Mouse (Mus musculus) stomach, embryonic 15.5 days (tissue): ENCODE results near the gene Gpr84. TPM values are rescaled to one million over a fixed set of nuclear protein-coding genes. Genes with fewer than 3 reads are reported as not detected.
A peak's percentile ranks its signal among the peaks of the same experiment; 100 is the strongest.

Experiments
- ATAC-seq: fragments of 200-750 bp; cut with Nextera tagmentation; 2 replicates; pipeline ENCODE4 v1.8.0; 2017; ENCODE audit warnings: low read depth, moderate number of reproducible peaks, moderate TSS enrichment; ENCODE audit not compliant: insufficient read depth, low FRiP score
- H3K27ac ChIP-seq: fragments of 300-500 bp; sonication (generic); 2 replicates; pipeline ENCODE4 v1.5.1; 2015; ENCODE audit warnings: mild to moderate bottlenecking, inconsistent platforms
- H3K27me3 ChIP-seq: fragments of 300-500 bp; sonication (generic); replicated peaks from 2 replicates; pipeline ENCODE4 v1.6.1; 2015; ENCODE audit warnings: inconsistent platforms
- H3K36me3 ChIP-seq: fragments of 300-500 bp; sonication (generic); 2 replicates; pipeline ENCODE4 v1.6.1; 2015; ENCODE audit warnings: inconsistent platforms
- H3K4me1 ChIP-seq: fragments of 300-500 bp; sonication (generic); 2 replicates; pipeline ENCODE4 v1.6.1; 2015; ENCODE audit warnings: inconsistent platforms
- H3K4me2 ChIP-seq: fragments of 300-500 bp; sonication (generic); 2 replicates; pipeline ENCODE4 v1.6.1; 2015; ENCODE audit warnings: mild to moderate bottlenecking, inconsistent platforms
- H3K4me3 ChIP-seq: fragments of 300-500 bp; sonication (generic); replicated peaks from 2 replicates; pipeline ENCODE4 v1.5.1; 2015; ENCODE audit warnings: inconsistent platforms
- H3K9ac ChIP-seq: fragments of 300-500 bp; sonication (generic); 2 replicates; pipeline ENCODE4 v1.6.1; 2015; ENCODE audit warnings: inconsistent platforms
- H3K9me3 ChIP-seq: fragments of 300-500 bp; sonication (generic); 2 replicates; pipeline ENCODE4 v1.6.1; 2016; ENCODE audit warnings: inconsistent platforms
- WGBS: fragments of 180-500 bp; shearing (Covaris S2); methylation state at CpG from one replicate; pipeline ENCODE4 v1.1.7; 2015; 5-methylcytosine and 5-hydroxymethylcytosine counted together
- polyA plus RNA-seq: library from polyadenylated mRNA; unstranded; fragments of >200 nt; fragmentation: Nextera tagmentation; extraction: Ambion mirVana; gene quantifications from 2 replicates; pipeline ENCODE4 v1.2.1, GENCODE M21; 2015

The Gpr84 gene
- polyA plus RNA-seq, 1 experiment from 2014 or later = 0.46 TPM

DNA sequence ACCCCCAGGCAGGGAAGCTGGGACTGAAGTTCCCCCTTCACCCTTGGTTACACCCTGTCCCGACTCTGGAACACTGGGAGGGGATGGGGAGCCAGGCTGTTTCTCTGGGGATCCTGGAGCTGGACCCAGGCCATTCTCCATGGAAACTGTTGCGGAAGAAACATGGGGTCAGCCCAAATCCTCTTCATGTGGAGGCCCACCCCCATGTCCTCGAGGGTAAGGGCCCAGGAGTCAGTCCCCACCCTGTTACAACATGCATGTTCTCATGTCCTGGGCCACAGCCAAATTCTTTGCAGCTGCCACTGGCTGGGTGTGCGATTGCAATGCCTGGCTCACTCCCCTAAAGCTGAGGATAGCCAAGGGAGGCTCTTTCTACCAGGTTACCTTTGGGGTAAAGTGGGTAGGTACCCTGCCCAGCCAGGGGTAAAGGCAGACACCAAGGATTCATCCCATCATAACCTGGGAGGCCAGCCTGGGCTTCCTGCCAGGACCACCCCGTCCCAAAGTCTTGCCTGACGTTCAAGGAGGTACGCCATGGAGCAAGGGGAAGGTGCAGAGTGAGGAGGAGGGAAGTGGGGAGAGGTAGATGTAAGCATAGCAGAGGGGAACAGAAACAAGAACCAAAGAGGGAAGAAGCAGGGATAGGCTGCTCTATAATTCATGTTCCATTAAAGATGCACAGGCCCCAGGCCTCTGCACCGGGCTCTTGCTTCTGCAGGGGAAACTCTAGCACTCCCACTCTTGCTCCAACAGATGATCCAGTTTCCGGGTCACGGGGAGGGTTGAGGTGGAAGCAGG lies 5.8 kb upstream of the Gpr84 start:
- no peak overlapping the region for H3K4me2 ChIP-seq
- H3K4me3 ChIP-seq = no peak overlapping the region
- peaks cover 28% of the 10 kb centered on the region for H3K4me1 ChIP-seq
- no peak overlapping the region for H3K27ac ChIP-seq
- no peaks in the 10 kb centered on the region for H3K27me3 ChIP-seq
- no peak overlapping the region; the same call in 1 of the 2 replicates for H3K9ac ChIP-seq
- H3K36me3 ChIP-seq = peaks cover 12% of the 10 kb centered on the region; the same call in 1 of the 2 replicates
- ATAC-seq = no peak; the same call in 1 of the 2 replicates
- 62% methylated on average over 10 of the region's 10 CpGs for WGBS
- H3K9me3 ChIP-seq = no peaks in the 10 kb centered on the region

DNA sequence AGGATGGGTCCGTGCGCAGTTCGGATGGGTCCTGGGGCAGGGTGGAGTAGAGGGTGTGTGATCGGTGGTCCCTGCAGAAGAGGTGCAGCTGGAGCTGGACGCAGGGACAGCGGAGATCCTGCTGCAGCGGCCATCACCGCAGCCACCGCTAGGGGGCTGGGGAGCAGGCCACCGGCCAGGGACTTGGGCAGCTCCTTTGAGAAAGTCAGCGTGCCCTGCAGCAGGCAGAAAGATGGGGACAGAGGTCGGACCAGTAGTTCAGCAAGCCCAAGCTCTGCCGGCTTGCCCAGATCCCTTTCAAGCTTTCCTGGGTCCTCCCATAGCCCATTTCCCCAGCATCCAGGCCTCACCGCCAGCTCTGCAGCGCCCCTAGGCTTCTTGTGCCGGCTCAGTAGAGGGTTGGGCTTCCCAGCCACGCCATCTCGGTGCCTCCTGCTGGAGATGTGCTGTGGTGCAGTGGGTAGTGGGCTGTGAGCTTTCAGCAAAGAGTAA lies 4.6 kb upstream of the Gpr84 start:
- Histone ChIP-seq H3K36me3 (peaks cover 12% of the 10 kb centered on the region; the same call in 1 of the 2 replicates), H3K4me3 (peak overlapping the region; percentile 23), H3K9ac (no peak overlapping the region), H3K27me3 (no peaks in the 10 kb centered on the region), H3K4me2 (peak overlapping the region; percentile 55), H3K27ac (no peak overlapping the region; the same call in 1 of the 2 replicates), H3K4me1 (peaks cover 26% of the 10 kb centered on the region), H3K9me3 (no peaks in the 10 kb centered on the region)
- ATAC-seq = peak; percentile 64
- WGBS = 11% methylated on average over 18 of the region's 18 CpGs

DNA sequence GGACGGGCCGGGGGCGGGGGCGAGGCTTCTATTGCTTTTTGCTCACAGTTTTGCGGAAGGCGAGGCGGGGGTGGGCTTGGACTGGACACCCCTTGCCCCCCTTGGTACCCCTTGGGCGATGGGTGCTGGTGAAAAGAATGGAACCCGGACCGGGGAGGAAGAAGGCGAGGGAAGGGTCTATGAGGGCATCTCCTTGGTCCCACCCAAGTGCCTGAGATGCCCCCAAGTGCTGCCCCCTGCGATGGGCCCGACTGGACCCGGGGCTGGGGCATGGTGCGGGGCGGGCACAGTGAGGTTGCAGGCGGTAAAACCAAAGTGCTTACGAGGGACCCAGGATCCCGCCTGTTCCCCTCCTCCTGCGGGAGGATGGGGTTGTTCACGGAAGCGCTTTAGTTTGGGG lies 3.8 kb upstream of the Gpr84 start:
- peaks cover 12% of the 10 kb centered on the region; the same call in 1 of the 2 replicates for H3K36me3 ChIP-seq
- peaks cover 27% of the 10 kb centered on the region for H3K4me1 ChIP-seq
- 47% methylated on average over 22 of the region's 22 CpGs for WGBS
- no peak overlapping the region for H3K27ac ChIP-seq
- H3K4me3 ChIP-seq = no peak overlapping the region
- H3K9me3 ChIP-seq = no peaks in the 10 kb centered on the region
- peak overlapping the region; percentile 55 for H3K4me2 ChIP-seq
- no peak overlapping the region for H3K9ac ChIP-seq
- H3K27me3 ChIP-seq = no peaks in the 10 kb centered on the region
- ATAC-seq = no peak

DNA sequence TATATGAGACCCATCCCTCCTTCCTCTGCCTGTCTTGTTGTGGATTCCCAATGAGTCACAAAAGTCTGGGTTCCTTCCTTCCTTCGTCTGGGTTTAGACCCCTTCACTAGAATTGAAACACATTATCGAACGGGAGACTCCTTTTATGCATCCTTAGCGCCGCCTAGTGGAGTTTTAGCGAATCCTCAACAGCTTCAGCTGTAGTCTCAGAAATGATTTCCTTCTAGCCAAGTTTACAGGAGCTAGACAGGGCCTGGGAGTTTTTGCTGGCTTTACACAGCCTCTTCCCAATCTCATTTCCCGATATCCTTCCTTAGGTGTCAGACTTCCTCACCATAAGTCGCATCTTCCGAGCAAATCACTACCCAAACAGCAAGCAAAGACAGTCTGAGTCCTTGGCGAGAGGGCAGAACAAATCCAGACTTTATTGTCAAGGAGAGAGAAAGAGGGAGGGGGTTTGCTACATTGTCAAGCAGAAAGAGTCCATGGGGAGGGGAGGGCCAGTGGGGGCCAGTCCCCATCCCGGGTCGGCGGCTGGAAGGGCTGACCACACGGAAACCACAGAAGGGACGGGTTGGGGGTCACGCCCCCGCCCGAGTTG lies 3.2 kb upstream of the Gpr84 start:
- WGBS = 20% methylated on average over 18 of the region's 18 CpGs
- Histone ChIP-seq H3K4me3 (no peak overlapping the region), H3K4me2 (peak overlapping the region; percentile 55), H3K36me3 (peaks cover 12% of the 10 kb centered on the region; the same call in 1 of the 2 replicates), H3K27me3 (no peaks in the 10 kb centered on the region), H3K9me3 (no peaks in the 10 kb centered on the region), H3K9ac (no peak overlapping the region), H3K27ac (no peak overlapping the region), H3K4me1 (peaks cover 33% of the 10 kb centered on the region)
- ATAC-seq = no peak

DNA sequence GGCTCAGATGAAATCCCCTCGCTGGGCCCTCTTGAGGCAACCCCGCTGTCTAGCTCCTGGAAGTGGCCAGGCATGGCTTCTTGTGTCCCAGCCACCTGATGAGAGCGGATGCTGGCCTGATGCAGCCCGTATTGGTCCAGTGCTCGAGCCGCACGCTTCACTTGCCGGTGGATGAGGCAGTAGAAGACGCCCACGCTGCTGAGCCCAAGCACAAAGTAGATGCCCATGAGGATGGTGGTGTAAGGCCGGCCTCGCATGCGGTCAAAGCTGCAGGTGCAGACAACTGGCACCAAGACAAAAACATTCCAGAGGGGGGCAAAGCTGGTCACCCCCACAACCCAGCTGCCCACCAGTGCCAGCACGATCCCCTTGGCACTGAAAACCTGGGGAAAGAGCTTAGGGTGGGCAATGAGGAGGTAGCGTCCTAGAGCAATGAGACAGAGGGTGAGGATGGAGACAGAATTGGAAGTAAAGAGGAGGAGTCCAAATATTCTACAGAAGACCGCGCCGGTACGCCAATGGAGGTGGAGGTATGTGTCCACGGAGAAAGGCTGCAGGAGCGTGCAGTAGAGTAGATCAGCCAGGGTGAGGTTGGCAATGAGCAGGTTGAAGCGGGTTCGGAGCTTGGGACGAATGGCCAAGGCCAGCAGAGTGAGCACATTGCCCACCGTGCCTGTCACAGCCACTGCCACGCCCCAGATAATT lies 1.4 kb downstream of the Gpr84 start:
- no peak overlapping the region for H3K4me3 ChIP-seq
- H3K9ac ChIP-seq = no peak overlapping the region
- peak overlapping the region; percentile 20 for H3K4me2 ChIP-seq
- H3K27me3 ChIP-seq = no peaks in the 10 kb centered on the region
- H3K27ac ChIP-seq = no peak overlapping the region
- no peak for ATAC-seq
- 66% methylated on average over 26 of the region's 26 CpGs for WGBS
- H3K4me1 ChIP-seq = peaks cover 39% of the 10 kb centered on the region
- no peaks in the 10 kb centered on the region for H3K36me3 ChIP-seq
- H3K9me3 ChIP-seq = no peaks in the 10 kb centered on the region

DNA sequence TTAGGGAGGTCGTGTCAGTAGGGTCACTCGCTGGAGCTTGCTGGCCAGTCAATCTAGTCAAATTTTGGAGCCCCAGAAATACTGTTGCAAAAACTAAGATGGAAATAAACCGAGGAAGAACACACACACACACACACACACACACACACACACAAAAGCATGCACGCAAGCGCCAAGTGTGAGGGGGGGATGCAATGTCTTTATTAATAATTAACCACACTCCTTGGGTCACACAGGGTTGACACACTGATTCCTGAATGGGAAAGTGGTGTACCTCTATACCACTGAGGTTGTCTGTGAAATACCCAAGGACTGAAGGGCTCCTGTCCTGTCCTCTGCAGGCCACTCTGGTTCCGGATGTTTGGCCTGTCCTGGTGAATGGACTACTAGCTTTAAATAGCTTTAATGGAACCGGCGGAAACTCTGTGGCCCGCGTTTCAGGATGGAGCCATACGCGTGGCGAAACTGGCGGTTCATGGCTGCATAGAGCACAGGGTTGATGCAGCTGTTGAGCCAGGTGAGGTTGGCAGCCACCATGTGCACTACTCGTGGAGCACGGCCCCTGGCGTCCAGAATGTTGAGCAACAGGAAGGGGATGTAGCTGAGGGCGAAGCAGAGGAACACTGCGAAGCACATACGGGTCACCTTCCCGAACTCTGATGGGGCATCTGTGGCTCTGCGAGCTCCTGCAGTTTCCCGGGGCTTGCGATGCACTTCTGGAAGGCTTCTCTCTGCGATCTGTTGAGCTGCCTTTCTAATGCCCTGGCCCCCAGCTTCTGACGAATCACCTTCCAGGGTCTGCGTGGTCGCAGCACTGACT lies 2.1 kb downstream of the Gpr84 start:
- Histone ChIP-seq H3K27ac (no peak overlapping the region), H3K4me3 (no peak overlapping the region), H3K4me1 (peaks cover 41% of the 10 kb centered on the region), H3K9me3 (no peaks in the 10 kb centered on the region), H3K9ac (no peak overlapping the region), H3K27me3 (no peaks in the 10 kb centered on the region), H3K36me3 (no peaks in the 10 kb centered on the region), H3K4me2 (peak overlapping the region; percentile 20)
- no peak for ATAC-seq
- WGBS = 31% methylated on average over 28 of the region's 28 CpGs

DNA sequence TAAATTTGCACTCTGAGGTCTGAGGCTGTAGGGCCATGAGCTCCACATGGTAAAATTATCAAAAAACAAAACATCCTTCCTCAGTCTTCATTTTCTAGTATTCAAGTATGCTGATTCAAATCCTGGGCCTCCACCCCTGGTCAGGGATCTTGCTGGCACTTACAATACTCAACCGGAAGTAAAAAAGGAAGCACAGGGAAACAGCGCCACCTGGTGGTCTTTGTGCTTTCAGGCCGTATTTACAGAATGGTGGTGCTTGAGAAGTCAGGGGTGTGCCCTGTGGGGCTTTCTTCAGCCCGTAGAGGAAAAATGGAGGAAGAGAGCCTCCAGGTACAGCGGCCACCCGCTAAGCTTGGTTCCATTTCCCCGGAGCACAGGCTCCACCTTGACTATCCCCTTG lies 3.3 kb downstream of the Gpr84 start:
- peaks cover 53% of the 10 kb centered on the region for H3K4me1 ChIP-seq
- no peak overlapping the region for H3K9ac ChIP-seq
- no peaks in the 10 kb centered on the region for H3K27me3 ChIP-seq
- no peak for ATAC-seq
- H3K27ac ChIP-seq = 0 out of 2 replicates have a peak overlapping the region, but pooled peaks have one; percentile 97
- 4% methylated on average over 7 of the region's 7 CpGs for WGBS
- H3K9me3 ChIP-seq = no peaks in the 10 kb centered on the region
- H3K36me3 ChIP-seq = no peaks in the 10 kb centered on the region
- H3K4me3 ChIP-seq = no peak overlapping the region
- H3K4me2 ChIP-seq = peak overlapping the region; percentile 37

DNA sequence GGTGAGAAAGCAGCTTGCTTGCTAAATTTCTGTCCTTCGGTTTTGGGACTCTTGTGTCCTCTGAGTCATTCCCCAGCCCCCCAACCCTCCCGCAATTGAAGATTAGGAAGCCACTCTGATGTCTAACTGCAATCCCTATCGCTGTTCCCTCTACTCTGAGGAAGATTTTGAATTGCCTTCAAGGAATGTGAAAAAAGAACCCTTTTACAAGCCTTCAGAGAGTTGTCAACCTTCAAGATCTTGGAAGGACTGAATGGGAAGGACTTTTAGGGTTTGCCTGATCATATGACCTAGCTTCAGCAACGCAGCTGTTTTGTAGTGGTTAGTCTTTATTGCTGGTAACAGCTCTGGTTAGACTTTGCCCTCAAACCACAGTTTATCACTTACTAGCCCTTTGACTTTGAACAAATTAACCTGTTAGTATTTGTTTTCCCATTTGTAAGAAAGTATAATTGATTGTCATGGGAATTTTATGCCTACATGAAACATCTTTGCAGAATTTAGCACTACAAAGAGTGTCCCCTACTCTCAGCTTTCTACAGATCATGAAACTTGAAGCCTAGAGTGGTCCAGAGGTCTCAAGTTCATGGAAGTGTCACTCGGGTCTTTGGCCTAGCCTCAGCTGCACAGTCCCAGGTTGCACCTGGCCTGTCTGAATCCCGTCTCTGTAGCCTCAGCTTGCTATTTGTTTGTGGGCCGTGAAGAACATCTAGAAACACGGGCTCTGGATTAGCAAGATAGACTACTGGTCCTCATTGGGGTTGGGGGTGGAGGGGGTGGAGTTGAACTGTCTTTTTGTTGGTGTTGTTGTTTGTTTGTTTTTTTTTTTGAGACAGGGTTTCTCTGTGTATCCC lies 4.4 kb downstream of the Gpr84 start:
- Histone ChIP-seq H3K4me1 (peaks cover 62% of the 10 kb centered on the region), H3K4me3 (peak overlapping the region; percentile 42), H3K27ac (peak overlapping the region; percentile 97), H3K36me3 (no peaks in the 10 kb centered on the region), H3K27me3 (no peaks in the 10 kb centered on the region), H3K4me2 (peak overlapping the region; percentile 80), H3K9ac (peak overlapping the region; percentile 37; the same call in 1 of the 2 replicates), H3K9me3 (no peaks in the 10 kb centered on the region)
- WGBS = 31% methylated on average over 8 of the region's 8 CpGs
- no peak for ATAC-seq

DNA sequence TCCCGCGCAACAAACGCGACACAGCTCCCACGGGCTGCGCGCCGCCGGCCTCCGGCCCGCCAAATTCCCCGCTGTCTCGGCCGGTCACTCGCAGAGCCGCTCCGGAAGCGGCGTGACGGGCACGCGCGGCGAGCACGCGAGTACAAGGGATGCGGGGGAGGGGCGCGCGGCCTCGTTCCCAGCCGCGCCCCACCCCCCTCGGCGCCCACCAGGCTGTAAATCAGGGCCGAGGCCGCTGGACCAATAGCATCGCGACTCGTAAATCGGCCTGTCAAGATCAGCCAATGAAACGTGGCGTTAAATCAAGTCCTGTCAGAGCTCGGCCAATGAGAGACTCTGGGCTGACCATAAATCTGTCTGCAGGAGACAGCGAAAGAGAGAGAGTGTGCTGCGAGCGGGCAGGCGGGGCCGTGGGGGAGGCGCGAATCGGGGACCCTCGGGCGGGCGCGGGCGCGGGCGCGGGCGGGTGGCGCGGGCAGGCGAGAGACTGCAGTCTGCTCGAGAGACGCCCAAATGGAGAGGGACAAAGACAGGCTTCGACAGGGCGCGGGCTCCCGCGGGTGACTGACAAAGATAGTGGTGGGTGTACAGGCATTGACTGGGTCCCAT lies 5.2 kb downstream of the Gpr84 start:
- peak overlapping the region; percentile 37; the same call in 1 of the 2 replicates for H3K9ac ChIP-seq
- no peaks in the 10 kb centered on the region for H3K36me3 ChIP-seq
- H3K4me2 ChIP-seq = peak overlapping the region; percentile 80
- H3K4me3 ChIP-seq = peak overlapping the region; percentile 42
- ATAC-seq = peak; percentile 92
- under 1% methylated on average over 62 of the region's 71 CpGs for WGBS
- H3K27ac ChIP-seq = peak overlapping the region; percentile 97
- no peaks in the 10 kb centered on the region for H3K27me3 ChIP-seq
- H3K4me1 ChIP-seq = peaks cover 70% of the 10 kb centered on the region
- H3K9me3 ChIP-seq = no peaks in the 10 kb centered on the region

DNA sequence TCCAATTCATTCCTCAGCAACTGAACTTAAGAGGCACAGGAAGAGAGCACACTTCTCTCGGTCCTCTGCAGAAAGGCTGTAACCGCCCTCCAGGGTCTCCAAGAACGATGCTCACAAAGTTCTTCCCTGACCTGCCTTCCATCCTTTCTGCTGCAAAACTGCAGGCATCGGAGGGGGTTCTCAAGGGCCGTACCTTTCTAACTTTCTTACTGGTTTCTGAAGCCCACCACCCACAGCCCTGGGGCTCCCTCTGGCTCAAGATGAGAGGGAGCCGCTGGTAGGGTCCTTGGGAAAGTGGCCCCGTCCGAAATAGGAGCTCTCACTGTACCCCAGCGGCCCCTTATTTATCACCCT lies 5.8 kb downstream of the Gpr84 start:
- H3K27me3 ChIP-seq = no peaks in the 10 kb centered on the region
- 1% methylated on average over 9 of the region's 9 CpGs for WGBS
- no peaks in the 10 kb centered on the region for H3K36me3 ChIP-seq
- H3K9me3 ChIP-seq = no peaks in the 10 kb centered on the region
- H3K4me2 ChIP-seq = peak overlapping the region; percentile 80
- peak overlapping the region; percentile 95 for H3K27ac ChIP-seq
- peak overlapping the region; percentile 37; the same call in 1 of the 2 replicates for H3K9ac ChIP-seq
- ATAC-seq = no peak
- H3K4me1 ChIP-seq = peaks cover 76% of the 10 kb centered on the region
- peak overlapping the region; percentile 42 for H3K4me3 ChIP-seq
